Mouse (Mus musculus) gastrocnemius, postnatal 4 days (tissue): ENCODE measurements around the gene Elavl3. TPM values are rescaled to one million over a fixed set of nuclear protein-coding genes. Genes with fewer than 3 reads are reported as not detected.

Experiments
- DNase-seq, 2 experiments: peaks; one replicate each; pipeline ENCODE4 v3.0.0; 2021 to 2022; ENCODE audit warnings: low spot score in 2 of 2, mixed read lengths in 2 of 2
- total RNA-seq, 2 experiments: library from RNA; stranded (reverse); gene quantifications; 2 replicates each; pipeline ENCODE4 v1.2.3; 2021

Gene Elavl3
- total RNA-seq, 2 experiments from 2014 or later: 0.08 to 0.12 TPM

DNA sequence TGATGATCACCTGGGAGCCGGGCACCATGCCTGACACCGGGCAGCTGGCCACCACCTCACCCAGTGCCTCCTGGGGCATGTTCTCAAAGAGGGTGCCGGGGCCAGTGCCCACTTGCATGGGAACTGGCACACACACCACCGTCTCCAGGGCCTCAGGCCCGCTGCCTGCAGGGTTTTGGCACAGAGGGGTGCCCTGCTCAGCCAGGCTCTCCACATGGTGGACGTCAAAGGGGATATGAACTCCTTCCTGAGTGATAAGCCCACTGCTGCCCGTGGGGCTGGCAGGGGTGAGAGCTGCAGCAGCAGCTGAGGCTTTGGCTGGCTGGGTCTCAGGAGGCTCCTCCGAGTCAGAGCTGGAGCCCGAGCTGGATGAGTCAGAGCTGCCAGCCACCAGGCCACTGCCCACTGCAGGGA lies 6.2 kb upstream of the Elavl3 start:
- no peak for DNase-seq

DNA sequence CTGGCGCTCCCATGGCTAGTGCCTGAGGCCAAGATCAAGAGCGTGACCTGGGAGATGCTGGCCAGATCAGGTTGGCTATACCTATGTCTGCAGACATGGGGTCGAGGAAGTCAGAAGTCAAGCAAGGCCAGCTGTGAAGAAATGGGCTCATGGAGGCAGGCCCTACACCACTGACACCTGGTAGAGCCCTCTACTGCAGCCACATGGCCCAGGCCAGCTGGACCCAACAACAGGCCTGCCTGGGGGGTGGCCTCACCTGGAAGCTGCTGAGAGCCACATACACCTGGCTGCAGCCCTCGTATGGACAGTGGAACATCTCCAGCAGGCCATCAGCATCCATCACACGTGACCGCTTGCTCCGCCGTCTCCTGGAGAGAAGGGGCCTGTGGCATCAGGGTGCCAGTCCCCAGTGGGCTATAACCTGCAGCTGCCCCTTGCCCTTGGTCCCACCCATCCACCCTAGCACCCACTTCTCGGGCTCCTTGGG lies 5.3 kb upstream of the Elavl3 start:
- DNase-seq: no peak

DNA sequence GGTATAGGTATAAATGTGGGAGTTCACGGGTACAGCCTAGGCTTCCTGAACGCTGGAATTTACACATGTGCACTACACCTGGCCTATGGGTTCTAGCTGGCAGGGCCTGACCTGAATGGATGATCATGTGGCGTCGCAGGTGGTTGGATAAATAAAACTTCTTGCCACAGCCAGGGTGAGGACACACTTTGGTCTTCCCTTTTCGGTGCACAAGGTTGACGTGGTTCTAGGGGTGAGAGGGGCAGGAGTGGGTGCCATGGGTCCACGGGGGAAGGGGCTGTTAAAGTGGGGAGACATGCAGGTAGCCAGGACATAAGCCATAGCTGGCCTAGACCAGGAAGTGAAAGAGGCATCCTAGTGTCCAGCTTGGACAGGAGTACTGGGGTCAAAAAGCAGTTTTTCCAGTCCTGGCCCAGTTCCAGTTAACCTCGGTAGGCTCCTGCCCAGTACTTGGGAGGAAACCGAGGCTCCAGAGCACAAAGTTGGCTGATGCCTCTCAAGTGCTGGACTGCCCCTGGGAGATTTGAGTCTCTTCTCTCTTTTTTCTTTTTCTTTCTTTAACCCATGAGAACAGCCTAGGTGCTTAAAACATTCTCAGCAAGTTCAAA lies 4.6 kb upstream of the Elavl3 start:
- DNase-seq: no peak

DNA sequence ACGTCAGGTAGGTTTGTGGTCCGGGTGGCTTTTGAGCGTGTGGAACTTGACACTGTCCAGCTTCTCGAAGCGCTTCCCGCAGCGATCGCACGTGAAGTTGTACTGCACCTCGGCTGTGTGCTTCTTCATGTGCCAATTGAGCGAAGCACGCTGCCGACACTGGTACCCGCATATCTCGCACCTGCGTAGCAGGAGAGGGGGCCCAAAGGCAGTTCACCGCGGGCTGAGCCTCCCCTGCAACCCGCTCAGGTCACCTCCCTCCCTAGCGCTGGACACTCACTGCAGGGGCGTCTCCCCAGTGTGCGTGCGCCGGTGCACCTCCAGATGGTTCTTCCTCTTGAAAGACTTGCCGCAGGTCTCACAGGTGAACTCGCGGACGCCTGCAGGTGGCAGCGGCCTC lies 3.9 kb upstream of the Elavl3 start:
- no peak for DNase-seq

DNA sequence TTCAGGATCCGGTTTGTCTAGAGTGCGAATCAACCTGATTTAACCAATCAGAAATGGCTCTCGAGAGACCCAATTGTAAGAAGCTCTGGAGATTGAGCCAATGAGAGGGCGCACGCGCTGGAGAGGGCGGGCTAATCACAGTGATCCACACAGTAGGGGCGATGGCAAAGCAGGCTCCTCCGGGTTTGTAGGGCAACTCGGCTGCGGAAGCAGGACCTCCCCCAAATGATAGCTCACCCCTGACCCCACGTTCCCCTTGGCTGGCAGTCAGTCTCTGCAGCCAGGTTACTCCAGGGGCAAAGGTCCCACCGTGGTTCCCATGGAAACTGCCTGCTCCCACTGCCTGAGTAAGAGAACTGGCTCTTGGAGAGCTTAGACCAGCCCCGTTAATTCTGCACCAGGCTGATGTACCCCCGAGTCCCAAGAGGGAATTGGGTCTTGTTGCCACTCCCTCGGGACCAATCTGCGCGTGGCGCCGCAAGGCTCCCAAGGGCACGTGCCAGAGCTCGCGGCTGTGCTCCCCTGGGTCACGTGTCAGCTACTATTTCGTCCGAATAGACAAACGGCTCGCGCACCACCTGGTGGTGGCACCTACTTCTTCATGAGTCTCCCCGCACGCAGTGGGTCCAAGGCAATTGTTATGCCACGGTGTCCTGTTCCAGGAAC lies 2.7 kb upstream of the Elavl3 start:
- peak in 1 of 2 experiments; percentile 58 for DNase-seq

DNA sequence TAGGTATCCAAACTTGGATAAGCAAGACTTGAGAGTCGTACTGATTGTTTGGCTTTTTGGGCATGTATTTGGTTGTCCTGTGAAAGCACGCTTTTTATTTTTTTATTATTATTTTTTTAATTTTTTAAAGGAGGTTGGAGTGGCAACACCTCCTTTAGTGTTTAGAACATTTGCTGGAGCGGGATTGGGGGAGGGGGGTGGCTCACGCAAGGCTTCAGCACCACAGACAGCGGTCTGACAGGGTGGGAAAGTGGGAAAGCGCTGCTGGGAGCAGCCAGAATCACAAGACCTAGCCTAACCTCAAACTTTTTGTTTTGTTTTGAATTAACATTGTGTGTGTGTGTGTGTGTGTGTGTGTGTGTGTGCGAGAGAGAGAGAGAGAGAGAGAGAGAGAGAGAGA lies 1.8 kb upstream of the Elavl3 start:
- no peak for DNase-seq

DNA sequence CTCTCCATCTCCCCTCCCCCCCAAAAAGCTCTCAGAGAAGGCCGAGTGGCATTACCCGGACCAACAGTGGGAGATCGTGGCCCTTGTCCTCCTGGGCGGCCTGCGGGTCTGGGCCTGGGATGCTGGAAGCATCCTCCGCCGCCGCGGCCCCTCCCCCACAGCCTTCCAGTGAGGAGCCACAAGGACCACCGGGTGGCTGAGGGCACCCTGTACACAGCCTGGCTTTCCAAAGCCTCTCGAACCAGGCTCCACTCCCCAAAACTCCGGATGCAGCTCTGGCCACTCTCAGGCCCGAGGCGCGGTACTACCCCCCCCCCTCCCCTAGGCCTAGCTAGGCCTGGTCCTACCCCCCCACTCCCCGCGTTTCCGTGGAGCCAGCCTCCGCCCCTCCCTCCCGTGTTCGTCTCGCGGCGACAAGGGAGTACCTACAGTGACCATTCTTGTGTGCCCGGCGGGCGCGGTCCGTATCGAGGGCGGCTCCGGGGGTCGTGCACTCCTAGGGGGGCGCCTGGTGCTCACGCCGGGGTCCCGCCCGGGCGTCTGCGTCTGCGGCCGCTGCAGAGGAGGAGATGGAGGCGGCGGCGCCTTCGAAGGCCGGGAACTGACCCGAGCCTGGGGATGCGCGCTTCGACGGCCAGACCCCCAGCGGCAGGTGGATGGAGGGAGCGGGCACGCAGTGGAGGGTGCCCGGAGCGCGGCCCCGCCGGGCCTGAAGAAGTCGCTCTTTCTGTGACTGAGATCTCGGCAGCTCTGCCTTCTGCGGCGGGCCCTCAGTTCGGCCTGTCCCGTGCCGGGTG lies 464 bp downstream of the Elavl3 start:
- DNase-seq: no peak

DNA sequence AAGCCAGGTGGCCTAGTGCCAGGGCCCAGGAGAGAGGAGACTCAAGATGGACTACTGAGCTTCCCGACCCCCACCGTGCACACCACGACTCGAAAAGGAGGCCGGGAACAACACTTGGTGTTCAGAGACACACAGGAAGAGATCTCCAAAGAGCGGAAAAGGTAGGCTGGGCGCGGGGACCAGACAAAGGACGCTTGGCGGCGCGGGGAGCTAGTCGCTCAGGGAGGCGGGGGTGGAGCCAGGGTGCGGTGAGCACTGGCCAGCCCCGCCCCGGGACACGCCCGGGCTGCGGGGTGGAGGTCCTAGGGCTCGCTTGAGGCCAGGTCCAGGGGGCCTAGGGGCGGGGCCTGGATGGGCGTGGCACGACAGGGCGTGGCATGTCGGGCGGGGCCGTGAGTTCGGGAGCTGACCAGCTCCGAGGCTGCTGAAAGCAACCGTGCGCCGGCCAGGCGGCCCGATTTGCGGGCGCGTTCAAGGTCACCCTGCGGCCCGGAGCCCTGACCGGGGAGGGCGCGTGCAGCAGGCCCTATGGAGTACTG lies 1.4 kb downstream of the Elavl3 start:
- no peak for DNase-seq

DNA sequence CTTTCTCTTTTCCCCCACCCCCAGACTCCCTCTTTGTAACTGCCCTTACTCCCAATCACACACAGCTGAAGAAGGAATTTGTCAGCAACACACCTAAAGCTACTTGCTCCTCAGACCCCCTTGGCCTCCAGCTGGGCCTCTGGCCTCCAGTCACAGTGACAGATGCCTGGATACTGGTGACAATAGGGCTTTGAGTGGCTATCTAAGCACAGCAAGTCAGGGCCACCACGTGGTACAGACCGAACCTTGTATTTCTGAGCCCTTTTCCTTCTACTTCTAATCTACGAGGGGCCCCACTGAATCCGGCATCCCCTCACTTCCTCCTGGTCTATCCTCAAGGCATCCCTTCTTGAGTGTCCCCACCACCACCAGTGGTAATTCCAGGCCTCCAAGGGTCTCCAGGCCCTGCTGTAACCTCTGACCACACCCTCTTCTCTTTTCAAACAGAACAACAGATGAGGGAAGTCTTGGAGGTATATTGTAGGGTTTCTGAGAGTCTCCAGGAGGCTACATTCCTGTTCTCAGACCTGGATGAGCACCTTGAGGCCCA lies 2.0 kb downstream of the Elavl3 start:
- DNase-seq: no peak

DNA sequence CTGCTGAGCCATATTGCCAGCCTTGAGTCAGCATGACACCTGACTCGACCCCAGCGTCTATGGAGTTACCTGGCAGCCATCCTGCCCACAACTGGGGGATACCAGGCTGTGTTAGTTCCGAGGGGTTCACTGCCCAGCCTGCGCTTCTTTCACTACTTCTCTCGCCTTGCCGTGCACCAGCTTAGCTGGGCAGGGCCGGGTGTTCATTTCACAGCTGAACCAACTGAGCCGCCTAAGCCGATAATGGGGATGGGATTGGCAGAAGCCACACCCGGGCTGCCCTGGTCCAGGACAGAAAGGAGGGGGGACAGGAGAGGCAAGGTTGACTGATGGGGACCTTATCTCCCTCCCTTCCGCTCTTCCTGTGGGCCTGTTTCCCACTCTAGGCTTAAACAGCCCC lies 2.5 kb downstream of the Elavl3 start:
- no peak for DNase-seq

DNA sequence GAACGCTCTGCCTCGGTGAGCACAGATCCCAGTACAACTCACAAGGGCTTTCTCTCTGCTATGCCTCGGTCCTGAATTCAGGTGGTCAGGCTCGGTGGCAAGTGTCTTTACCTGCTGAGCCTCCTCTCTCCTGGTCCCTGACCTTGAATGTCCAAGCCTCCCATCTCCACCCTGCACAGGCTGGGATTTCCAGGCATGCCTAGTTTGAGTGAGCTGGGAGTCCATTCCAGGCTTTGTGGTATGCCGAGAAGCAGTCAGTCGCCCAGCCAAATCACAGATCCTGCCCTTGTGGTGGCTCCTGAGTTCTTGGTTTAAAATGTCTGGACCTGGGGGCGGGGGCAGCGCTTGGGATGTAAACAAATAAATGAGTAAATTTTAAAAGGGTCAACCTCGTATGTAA lies 4.5 kb downstream of the Elavl3 start:
- DNase-seq: no peak

DNA sequence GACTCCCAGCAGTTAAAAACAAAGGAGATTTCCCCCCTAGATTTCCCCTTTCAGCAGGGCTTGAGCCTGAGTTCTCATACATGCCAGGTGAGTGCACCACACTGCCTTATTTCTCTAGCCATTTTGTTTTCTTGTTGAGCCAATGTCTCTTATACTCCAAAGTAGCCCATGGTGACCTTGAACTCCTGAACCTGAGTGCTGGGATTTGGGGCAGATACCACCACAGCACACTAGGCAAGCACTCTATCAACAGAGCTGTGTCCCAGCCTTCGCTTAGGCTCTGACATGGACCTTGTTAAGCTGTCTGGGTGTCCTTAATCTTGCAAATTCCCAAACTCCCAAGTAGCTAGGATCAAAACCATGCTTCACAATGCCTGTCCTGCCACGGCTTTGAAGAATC lies 10.0 kb downstream of the Elavl3 start:
- no peak for DNase-seq

DNA sequence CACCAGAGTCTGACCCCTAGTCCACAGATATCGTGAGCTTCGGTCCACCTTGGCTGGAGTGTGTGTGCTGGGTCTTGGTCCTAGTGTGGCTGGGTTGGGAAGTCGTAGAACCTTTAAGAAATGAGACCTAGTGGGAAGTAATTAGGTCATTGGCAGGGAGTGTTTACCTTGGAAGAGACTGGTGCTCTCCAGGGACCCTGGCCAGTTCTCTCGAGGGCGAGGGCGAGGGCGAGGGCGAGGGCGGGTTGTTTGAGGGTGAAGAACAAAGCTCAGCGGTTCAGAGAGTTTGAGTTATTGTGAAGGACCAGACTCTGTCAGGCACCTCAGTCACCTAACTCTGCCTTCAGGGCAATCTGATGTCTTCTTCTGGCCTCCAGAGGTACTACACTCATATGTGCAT lies 14.0 kb downstream of the Elavl3 start:
- no peak for DNase-seq

DNA sequence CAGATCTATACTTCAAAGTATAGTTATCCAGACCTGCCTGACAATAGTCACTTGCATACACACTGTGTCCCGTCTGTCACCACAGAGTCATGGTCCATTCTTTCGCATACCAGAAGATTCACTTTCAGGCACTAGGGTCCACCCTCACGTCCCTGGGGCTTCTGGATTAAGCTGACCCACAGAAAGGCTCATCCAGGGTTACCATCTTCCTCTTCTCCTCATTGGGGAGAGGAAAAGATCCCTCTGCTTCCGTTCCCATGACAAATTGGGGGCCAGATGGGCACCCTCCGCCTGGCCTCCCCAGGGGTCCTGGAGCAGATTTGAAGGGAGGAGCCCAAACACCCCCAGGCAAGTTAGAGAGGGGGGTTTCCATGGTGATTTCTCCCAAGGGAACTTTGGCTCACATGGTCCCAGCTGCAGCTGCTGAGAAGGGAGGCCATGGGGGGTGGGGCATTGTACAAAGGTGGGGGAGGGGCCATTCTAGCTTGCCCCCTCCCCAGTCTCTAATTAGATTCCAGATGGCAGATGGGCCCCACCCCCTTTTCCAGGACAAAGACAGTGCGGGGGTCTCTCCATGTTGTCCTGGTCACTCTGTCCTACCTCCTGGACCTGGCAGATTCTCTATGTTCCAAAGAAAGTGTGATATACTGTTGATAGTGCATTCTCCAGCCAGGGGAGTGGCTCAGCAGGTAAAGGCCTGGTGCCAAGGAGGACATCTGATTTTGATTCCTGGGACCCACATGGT lies 16.4 kb downstream of the Elavl3 start:
- DNase-seq: no peak

DNA sequence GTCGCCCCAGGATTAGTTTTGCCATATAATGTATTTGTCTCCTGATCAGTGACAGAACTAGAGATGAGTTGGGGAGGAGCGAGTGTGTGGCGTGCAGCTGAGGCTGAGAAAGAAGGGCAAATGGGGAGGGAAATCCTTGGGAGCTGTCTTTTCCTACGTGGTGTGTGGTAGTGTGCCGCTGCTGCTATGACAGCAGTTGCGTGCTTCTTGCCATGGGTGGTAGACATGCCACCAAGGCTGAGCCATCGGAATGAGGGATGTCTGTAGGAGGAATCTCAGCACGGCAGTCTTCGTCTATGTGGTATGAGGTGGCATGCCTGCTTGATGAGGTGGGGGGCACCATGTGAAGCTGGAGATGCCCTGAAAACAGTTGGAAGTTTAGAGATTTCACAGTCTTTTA lies 21.4 kb downstream of the Elavl3 start:
- DNase-seq: no peak

DNA sequence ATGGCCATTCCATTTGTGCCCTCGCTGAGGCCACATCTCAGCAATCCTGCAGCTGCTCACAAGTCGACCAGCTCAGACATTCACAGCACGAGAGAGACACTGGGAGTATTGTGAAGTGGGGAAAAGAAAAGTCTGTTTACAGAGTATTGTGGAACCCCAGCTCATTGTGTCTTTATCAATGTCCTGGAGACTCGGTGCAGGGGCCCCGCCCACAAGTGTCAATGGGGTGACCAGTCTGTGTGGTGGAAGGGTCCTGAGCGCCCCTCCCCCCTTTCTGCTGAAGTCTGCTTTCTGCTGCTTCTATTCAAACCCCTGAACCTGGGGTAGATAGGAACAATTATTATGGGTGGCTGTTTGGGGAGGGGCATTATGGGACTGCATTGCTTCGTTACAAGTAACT lies 23.4 kb downstream of the Elavl3 start:
- DNase-seq: no peak

DNA sequence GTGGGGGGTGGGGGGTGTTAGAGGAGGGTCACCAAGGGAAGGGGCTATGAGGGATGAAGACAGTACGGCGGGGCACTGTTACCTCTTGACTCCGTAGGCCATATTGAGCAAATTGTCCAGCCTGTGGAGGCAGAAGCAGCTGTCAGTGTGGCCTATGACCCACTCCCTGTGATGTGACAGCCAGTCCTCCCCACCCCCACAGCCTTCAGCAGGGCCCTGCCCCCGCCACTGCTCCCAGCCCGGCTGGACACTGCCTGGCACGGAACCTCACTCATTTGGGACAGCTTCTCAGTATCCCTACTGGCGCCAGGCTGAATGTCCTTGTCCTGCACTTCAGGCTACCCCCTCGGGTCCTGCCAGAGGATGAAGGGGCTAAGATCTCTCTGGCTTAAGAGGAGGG lies 27.2 kb downstream of the Elavl3 start:
- DNase-seq: no peak

DNA sequence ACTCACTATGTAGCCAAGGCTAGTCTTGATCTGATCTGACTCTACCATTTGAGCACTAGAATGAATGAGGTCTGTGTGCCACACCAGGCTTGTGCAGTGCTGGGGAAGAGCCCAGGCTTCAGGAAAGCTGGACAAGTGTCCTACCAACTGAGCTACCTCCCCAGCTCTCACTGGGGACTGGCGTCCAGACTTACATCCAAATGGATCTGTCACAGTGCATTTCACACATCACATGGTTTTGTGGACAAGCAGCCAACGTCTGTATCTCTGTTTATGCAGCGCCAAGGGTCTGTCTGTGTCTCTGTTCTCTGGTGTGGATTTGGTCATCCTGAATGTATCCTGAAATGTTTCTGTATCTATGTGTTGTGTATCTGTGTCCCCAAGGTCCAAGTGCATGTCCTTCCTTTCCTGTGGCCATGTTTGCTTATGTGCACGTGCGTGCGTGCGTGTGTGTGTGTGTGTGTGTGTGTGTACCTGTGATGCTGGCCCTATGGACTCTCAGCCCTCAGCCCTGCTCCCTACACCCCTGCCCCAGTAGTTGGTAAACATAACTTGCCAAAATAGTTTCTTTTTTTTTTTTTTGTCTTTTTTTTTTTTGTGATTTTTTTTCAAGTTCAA lies 34.5 kb downstream of the Elavl3 start:
- no peak for DNase-seq

DNA sequence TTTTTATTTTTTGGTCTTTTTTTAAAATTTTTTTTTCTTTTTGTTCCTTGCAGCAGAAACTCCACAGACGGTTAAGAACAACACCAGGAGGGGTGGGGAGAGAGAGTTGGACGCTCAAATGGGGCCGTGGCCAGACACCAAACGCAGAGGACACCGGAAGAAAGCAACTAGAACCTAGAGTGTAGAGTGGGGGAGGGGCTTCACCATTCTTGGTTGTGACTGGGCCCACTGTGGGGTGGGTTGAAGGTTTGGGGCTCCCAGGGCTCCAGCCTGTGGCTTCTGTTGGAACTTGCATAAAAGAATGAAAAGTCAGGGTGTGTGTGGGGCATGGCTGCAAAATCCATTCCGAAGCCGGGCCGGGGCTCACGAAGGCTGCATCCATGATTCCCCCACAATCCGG lies 35.6 kb downstream of the Elavl3 start:
- no peak for DNase-seq

DNA sequence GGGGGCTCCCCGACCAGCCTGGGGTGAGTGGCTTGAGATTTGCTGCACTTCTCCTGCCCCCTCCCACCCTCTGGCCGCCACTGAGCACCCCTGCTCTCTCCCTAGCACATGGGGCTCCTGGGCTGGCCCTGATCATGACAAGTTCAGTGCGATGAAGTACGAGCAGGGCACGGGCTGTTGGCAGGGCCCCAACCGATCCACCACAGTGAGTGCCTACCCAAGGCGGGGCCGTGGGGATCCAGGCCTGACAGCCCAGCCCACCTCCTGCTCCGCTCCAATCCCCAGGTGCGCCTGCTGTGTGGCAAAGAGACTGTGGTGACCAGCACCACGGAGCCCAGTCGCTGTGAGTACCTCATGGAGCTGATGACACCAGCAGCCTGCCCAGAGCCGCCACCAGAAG lies 39.1 kb downstream of the Elavl3 start:
- DNase-seq: no peak

DNA sequence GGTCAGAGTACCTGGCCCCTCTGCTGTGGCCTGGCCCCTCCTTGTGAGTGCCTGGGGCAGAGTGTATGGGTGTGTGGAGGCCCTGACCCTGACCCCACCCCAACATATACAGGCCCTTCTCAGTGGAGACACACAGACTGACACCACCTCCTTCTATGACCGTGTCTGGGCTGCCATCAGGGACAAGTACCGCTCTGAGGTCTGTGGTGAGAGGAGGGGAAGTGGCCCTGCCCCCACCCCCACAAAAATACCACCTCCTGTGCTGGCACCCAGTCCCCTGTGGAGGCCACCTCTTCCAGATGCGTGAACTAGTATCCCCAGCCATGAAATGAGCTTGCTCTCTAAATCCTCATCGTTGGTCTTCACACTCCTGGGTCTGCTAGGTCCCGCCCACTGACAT lies 40.8 kb downstream of the Elavl3 start:
- no peak for DNase-seq
